Mouse (Mus musculus) neural tube, embryonic 13.5 days (tissue): ENCODE results near the gene Homer1. TPM values are rescaled to one million over a fixed set of nuclear protein-coding genes. Genes with fewer than 3 reads are reported as not detected.

Experiments
- ATAC-seq: fragments of 200-750 bp; cut with Nextera tagmentation; 2 replicates; pipeline ENCODE4 v1.8.0; 2017; ENCODE audit warnings: low read depth, mild to moderate bottlenecking, moderate TSS enrichment, moderate library complexity
- H3K27ac ChIP-seq: fragments of 300-500 bp; sonication (generic); replicated peaks from 2 replicates; pipeline ENCODE4 v1.5.1; 2015; ENCODE audit warnings: moderate library complexity, mild to moderate bottlenecking, inconsistent platforms
- H3K27me3 ChIP-seq: fragments of 300-500 bp; sonication (generic); 2 replicates; pipeline ENCODE4 v1.6.1; 2015; ENCODE audit warnings: mild to moderate bottlenecking, inconsistent platforms
- H3K36me3 ChIP-seq: fragments of 300-500 bp; sonication (generic); 2 replicates; pipeline ENCODE4 v1.6.1; 2015; ENCODE audit warnings: mild to moderate bottlenecking, inconsistent platforms
- H3K4me1 ChIP-seq: fragments of 300-500 bp; sonication (generic); replicated peaks from 2 replicates; pipeline ENCODE4 v1.6.1; 2015; ENCODE audit warnings: inconsistent platforms
- H3K4me2 ChIP-seq: fragments of 300-500 bp; sonication (generic); 2 replicates; pipeline ENCODE4 v1.6.1; 2015; ENCODE audit warnings: inconsistent platforms, mild to moderate bottlenecking, moderate library complexity
- H3K4me3 ChIP-seq: fragments of 300-500 bp; sonication (generic); 2 replicates; pipeline ENCODE4 v1.5.1; 2015; ENCODE audit warnings: mild to moderate bottlenecking, inconsistent platforms
- H3K9ac ChIP-seq: fragments of 300-500 bp; sonication (generic); 2 replicates; pipeline ENCODE4 v1.6.1; 2015; ENCODE audit warnings: moderate library complexity, mild to moderate bottlenecking, inconsistent platforms
- H3K9me3 ChIP-seq: fragments of 300-500 bp; sonication (generic); 2 replicates; pipeline ENCODE4 v1.6.1; 2016; ENCODE audit warnings: inconsistent platforms
- WGBS: fragments of 180-500 bp; shearing (Covaris S2); methylation state at CpG from one replicate; pipeline ENCODE4 v1.1.7; 2015; 5-methylcytosine and 5-hydroxymethylcytosine counted together
- polyA plus RNA-seq: library from polyadenylated mRNA; unstranded; fragments of >200 nt; fragmentation: Nextera tagmentation; extraction: Ambion mirVana; gene quantifications from 2 replicates; pipeline ENCODE4 v1.2.1, GENCODE M21; 2015

Homer1 gene
- polyA plus RNA-seq, 1 experiment from 2014 or later, result 12.2 TPM

DNA sequence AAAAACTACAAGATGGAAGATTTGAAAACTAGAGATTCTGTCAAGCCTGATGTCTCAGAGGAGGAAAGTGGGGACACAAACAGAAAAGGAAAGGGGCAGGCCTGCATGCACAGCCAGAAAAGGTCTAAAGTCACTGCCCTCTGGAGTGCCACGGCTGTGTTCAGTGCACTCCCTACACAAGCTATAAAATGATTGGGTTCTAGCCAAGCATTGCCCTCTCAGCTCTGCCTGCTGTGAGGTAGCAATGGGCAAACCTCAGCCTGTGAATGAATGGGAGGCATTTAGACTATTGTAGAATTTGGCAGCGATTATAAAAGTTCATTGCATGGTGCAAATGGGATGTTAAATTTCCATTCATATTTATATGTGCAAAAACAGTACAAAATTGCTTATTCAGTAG, 120.3 kb downstream of the Homer1 start:
- H3K27ac ChIP-seq, result no peak overlapping the region
- H3K4me1 ChIP-seq, result 0 out of 2 replicates have a peak, but pooled peaks cover 5% of the 10 kb centered on the region

GRCm38 (mm10) chr13:93423224-93423623, 123.8 kb downstream of the Homer1 start:
- Histone ChIP-seq H3K36me3 (no peaks in the 10 kb centered on the region), H3K9ac (no peak overlapping the region), H3K27ac (no peak overlapping the region), H3K4me3 (no peak overlapping the region), H3K9me3 (no peaks in the 10 kb centered on the region), H3K4me2 (no peak overlapping the region), H3K27me3 (no peaks in the 10 kb centered on the region), H3K4me1 (0 out of 2 replicates have a peak, but pooled peaks cover 5% of the 10 kb centered on the region)
- no peak for ATAC-seq
- 86% methylated on average over 2 of the region's 2 CpGs for WGBS

More for the DNA sequence above, 120.3 kb downstream of the Homer1 start:
- ATAC-seq, result peak; percentile 80; the same call in 1 of the 2 replicates
- no peak overlapping the region for H3K4me3 ChIP-seq
- WGBS, result 53% methylated on average over 2 of the region's 2 CpGs
- H3K27me3 ChIP-seq, result no peaks in the 10 kb centered on the region
- H3K9ac ChIP-seq, result no peak overlapping the region
- H3K4me2 ChIP-seq, result no peak overlapping the region
- H3K9me3 ChIP-seq, result no peaks in the 10 kb centered on the region
- H3K36me3 ChIP-seq, result 0 out of 2 replicates have a peak, but pooled peaks cover 10% of the 10 kb centered on the region

DNA sequence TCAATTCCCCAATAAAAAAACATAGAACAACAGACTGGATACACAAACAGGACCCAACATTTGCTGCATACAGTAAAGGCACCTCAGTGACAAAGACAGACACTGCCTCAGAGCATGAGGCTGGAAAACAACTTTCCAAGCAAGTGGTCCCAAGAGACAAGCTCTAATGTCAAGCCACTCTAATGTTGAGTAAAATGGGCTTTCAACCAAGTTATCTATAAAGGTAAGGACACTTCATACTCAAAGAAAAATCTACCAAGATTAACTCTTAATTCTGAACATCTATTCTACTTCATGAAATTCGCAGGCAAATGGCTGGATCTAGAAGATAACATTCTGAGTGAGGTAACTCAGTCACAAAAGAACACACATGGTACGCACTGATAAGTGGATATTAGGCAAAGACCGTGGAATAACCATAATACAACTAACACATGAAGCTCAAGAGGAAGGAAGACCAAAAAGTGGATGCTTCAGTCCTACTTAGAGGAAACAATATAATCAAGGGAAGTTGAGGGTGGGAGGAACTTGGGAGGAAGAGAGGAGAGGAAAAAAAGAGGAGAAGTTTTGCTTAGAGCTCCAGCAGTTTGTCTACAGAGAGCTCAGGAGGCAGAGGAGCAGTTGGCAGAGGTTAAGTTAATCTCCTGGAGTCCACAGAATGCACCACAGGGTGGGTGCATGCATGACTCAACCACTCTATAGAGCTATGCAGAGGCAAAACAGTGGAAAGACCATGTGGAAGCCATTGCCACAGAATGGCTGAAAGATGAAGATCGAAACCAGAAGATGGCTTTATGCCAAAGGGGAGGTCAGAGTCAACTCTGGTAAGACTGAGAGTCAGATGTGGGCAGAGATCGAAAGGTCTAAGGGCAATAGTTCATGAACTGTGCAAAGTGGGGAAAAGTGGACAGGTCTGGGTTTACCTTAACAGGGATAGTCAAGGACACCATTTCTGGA, 128.8 kb downstream of the Homer1 start:
- Histone ChIP-seq H3K4me3 (no peak overlapping the region), H3K4me1 (no peaks in the 10 kb centered on the region), H3K36me3 (peaks cover 17% of the 10 kb centered on the region), H3K27ac (no peak overlapping the region), H3K9me3 (no peaks in the 10 kb centered on the region), H3K9ac (no peak overlapping the region), H3K4me2 (no peak overlapping the region), H3K27me3 (no peaks in the 10 kb centered on the region)
- 91% methylated on average over 5 of the region's 5 CpGs for WGBS
- ATAC-seq, result no peak

DNA sequence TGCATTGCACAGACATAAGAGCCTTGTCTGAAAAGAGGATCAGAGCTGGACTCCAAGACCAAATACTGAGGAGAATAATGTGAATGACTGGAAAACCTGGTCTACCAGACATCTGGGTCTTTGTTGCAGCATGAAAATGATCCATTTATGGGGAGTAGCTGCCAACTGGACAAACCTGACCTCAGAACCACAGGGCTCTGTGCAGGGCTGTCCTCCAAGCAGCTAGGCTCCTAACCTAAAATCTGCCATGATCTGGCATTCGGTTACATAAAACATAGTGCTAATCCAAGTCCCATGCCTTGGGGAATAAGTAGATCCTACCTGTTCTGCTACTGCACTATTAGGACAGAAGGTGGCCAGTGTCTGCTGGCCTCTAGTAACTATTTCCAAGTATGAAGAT, 129.8 kb downstream of the Homer1 start:
- H3K27me3 ChIP-seq, result no peaks in the 10 kb centered on the region
- no peaks in the 10 kb centered on the region for H3K9me3 ChIP-seq
- no peak overlapping the region for H3K27ac ChIP-seq
- 98% methylated on average over 1 of the region's 1 CpGs for WGBS
- no peak for ATAC-seq
- no peak overlapping the region for H3K4me3 ChIP-seq
- no peak overlapping the region for H3K4me2 ChIP-seq
- H3K36me3 ChIP-seq, result peaks cover 20% of the 10 kb centered on the region
- no peaks in the 10 kb centered on the region for H3K4me1 ChIP-seq
- H3K9ac ChIP-seq, result no peak overlapping the region

GRCm38 (mm10) chr13:93440167-93440566, 140.7 kb downstream of the Homer1 start:
- peak; percentile 86 for ATAC-seq
- Histone ChIP-seq H3K9ac (no peak overlapping the region), H3K9me3 (no peaks in the 10 kb centered on the region), H3K27me3 (no peaks in the 10 kb centered on the region), H3K4me2 (no peak overlapping the region), H3K4me3 (no peak overlapping the region), H3K36me3 (peaks cover 59% of the 10 kb centered on the region), H3K4me1 (no peaks in the 10 kb centered on the region), H3K27ac (no peak overlapping the region)
- WGBS, result 92% methylated on average over 3 of the region's 3 CpGs

DNA sequence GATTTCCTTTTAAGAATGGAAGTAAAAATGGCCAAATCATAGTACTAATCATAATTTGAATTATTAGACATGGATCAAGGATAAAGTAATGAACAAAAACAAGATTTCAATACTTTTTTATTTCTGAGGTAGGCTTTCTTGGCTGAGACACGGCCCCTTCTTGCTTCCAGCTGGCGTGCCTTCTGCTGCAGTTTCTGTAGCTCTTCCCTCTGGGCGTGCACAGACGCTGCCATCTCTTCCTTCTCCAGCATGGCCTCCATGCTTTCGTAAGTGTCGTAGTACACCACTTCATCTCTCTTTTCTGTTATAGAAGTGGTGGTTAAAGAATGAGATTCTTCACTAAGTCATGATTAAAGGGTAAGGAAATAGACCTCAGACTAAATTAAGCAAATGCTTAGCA, 153.8 kb downstream of the Homer1 start:
- WGBS, result 83% methylated on average over 6 of the region's 6 CpGs
- H3K9ac ChIP-seq, result no peak overlapping the region
- H3K27ac ChIP-seq, result no peak overlapping the region
- no peak for ATAC-seq
- no peaks in the 10 kb centered on the region for H3K4me1 ChIP-seq
- peaks cover 49% of the 10 kb centered on the region for H3K36me3 ChIP-seq
- H3K27me3 ChIP-seq, result no peaks in the 10 kb centered on the region
- no peaks in the 10 kb centered on the region for H3K9me3 ChIP-seq
- H3K4me2 ChIP-seq, result no peak overlapping the region
- no peak overlapping the region for H3K4me3 ChIP-seq

Other genes with a start within 250 kb of the Homer1 start
- gene Cmya5, start 154.9 kb upstream of the Homer1 start, polyA plus RNA-seq, result 0.11 and 0.14 TPM in 2 replicates
- 43.3 and 48.3 TPM in 2 replicates for gene Tent2, start 107.2 kb upstream of the Homer1 start, polyA plus RNA-seq
- 6.1 and 6.5 TPM in 2 replicates for gene Jmy, start 200.2 kb downstream of the Homer1 start, polyA plus RNA-seq